Mouse (Mus musculus) B cell, adult (primary cell): ENCODE data around the gene Atp1a2. TPM values are rescaled to one million over a fixed set of nuclear protein-coding genes. Genes with fewer than 3 reads are reported as not detected.

Experiments
- total RNA-seq: library from RNA; stranded (reverse); gene quantifications from 4 replicates; pipeline ENCODE4 v1.2.4, GENCODE M21; 2023; ENCODE audit not compliant: inconsistent age

Gene Atp1a2
- total RNA-seq, result 0.10 TPM in 1 of 4 replicates, not detected in the others

DNA sequence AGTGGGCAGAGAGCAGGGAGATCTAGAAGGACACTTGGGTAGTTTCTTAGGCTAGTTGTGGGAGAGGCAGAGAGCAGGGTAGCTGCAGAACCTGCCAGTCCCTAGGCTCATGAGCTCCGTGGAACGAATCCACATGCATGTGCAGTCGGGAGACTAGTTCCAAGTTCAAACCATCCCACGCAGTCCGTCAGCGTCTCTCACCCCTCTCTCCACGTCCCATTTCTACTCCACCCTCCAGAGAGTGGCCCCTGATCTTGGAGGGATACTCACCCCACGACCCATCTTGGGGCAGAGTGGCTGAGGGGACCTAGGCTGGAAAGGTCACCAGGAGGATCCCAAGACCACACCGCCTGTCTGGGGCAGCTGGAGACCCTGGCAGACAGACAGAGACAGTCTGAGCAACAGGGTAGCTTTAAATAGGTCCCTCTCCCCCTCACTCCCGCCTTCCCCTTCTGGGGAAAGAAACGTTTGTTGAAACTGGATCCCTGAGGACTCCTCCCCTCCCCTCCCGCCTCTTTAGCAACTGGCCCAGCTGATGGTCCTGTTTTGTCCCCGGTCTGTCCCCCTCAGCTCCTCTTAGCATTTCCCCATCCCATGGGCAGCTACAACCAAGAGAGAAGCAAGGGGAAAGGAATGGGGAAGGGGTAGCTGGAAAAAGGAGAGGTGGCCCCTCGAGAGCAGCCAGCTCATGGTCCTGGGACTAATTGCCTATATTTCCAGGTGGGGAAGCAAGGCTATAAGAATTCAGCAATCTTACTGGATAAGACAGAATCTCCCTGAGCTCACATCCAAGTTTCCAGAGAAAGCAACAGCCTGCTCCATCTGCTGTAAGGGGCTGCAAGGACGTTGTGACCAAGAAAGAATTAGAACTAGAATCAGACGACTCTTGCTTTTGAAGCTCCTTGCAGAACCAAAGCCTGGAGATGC is at the start of gene Atp1a2:
Gene Atp1a2 (minus strand): TSS at position 454 of the 927 bp plus-strand sequence.

DNA sequence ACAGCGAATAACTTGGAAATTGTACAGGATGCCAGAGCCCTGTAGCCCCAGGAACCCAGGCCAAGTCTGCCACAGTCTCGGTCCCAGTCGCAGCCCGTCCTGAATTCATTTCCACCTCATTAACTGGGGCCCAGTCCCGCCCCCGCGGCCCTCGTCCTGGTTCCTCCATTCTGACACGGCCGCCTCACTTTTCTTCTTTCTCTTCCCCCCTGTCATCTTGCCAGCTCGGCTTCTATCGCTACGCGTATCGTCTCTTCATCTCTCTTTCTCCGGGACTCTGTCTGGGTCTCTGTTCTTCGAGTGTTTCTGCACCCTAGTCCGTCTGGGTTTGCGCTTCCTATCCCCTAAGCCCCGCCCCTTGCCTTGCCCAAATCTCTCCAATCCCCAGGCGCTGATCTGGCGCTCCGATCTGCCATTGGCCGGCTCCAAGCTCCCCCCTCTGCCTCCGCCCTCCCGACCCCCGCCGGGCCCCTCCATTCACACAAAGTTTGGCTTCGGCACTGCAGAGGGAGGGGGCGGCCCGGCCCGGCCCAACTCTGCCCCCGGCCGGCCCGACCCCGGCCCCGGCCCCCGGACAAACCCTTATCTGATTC is 43.0 kb upstream of the Atp1a2 start, which contains the start of gene Kcnj10:
Gene Kcnj10 (plus strand): TSS at position 482 of the 593 bp plus-strand sequence.

DNA sequence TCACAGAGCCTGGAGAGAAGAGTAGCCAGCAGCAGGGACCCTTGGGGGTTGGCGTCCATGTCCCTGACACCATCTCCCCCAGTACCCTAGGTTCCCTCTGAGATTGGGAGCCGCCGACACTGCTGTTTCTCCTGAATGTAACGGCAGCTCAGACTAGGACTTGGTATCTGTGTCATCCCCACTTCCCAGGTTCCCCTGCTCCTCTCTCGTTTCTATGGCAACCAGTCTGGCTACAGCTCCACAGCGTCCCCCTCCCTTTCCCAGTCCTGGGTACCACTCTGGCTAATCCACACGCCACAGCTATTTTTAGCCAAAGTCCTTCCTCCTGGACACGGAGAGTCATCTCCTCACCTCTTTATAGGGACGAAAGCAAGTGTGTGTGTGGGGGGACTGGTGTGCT is 31.3 kb upstream of the Atp1a2 start, which contains the start of gene Kcnj9:
Gene Kcnj9 (minus strand): TSS at position 188 of the 400 bp plus-strand sequence.

DNA sequence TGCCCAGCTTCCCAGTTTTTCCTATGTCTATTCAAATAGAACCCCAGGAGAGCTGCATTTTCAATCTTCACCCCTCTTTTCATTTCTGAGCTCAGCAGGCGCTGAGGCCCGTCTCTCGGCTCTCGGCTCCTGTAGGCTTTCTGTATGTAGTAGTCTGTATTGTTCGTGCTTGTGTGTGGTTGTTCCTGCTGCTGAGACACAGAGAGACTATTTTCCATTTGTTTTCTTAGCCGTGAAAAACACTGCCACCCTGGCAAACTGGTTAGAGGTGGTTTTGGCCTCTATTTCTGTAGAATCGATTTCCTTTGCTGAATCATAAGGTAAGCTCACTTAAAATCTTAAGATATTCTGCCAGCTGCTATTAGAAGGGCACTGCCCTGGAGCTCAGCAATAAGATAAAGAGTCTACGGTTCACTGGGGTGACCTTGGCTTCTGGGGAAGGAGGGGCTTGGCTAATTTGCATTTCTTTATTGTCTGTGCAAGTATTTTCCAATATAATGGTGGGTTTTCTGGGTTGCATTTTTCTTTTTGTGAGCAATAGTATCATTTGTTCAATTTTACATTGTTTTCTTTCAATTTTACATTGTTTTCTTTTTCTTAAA is 36.3 kb downstream of the Atp1a2 start, which contains the start of gene Igsf8:
Gene Igsf8 (plus strand): TSS at position 165 of the 602 bp plus-strand sequence.

DNA sequence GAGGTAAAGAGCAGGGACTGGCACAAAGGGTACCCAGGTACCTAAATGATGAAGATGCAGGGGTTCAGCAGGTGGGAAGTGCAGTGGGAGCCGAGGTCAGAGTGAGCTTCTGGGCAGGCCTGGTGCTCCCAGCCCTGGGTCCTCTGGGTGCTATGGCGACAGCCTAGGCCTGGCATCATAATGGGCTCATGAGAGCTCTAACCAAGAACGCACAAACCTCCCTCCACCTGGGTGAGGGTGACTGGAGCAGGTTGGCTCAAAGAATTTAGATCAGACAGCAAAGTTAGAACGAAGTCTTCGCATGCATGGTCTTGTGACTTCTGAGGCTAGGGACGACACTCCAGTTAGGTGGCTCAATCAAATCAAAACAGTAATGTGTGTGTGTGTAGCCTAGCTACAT is 39.5 kb downstream of the Atp1a2 start, which contains the start of gene Atp1a4:
Gene Atp1a4 (minus strand): TSS at position 101 of the 400 bp plus-strand sequence.

Other genes starting within 250 kb of the Atp1a2 start
- not detected in 4 replicates for gene Nhlh1, start 240.5 kb downstream of the Atp1a2 start, total RNA-seq
- 158 to 164 TPM (median 162 TPM) in 4 replicates for gene Copa, start 215.5 kb downstream of the Atp1a2 start, total RNA-seq
- gene Ncstn, start 215.3 kb downstream of the Atp1a2 start, total RNA-seq, result 89.7 to 105 TPM (median 96.5 TPM) in 4 replicates
- gene Pex19, start 171.3 kb downstream of the Atp1a2 start, total RNA-seq, result 51.9 to 59.8 TPM (median 54.8 TPM) in 4 replicates
- 110 to 119 TPM (median 111 TPM) in 4 replicates for gene Dcaf8, start 150.0 kb downstream of the Atp1a2 start, total RNA-seq
- 23.6 to 27.0 TPM (median 26.1 TPM) in 4 replicates for gene Pea15a, start 91.3 kb downstream of the Atp1a2 start, total RNA-seq
- gene Casq1, start 78.2 kb downstream of the Atp1a2 start, total RNA-seq, result not detected in 4 replicates
- gene Atp1a4, start 39.6 kb downstream of the Atp1a2 start, total RNA-seq, result not detected in 4 replicates
- 24.2 to 34.3 TPM (median 25.5 TPM) in 4 replicates for gene Igsf8, start 36.4 kb downstream of the Atp1a2 start, total RNA-seq
- 0.16 TPM in 1 of 4 replicates, not detected in the others for gene Kcnj9, start 31.3 kb upstream of the Atp1a2 start, total RNA-seq
- 0.87 to 2.0 TPM (median 1.2 TPM) in 4 replicates for gene Kcnj10, start 43.1 kb upstream of the Atp1a2 start, total RNA-seq
- gene Pigm, start 78.5 kb upstream of the Atp1a2 start, total RNA-seq, result 29.2 to 30.4 TPM (median 29.7 TPM) in 4 replicates
- gene Slamf9, start 177.3 kb upstream of the Atp1a2 start, total RNA-seq, result 0.78 to 3.9 TPM (median 2.9 TPM) in 4 replicates
- gene Igsf9, start 183.7 kb upstream of the Atp1a2 start, total RNA-seq, result 7.6 to 12.2 TPM (median 10.3 TPM) in 4 replicates
- 117 to 134 TPM (median 125 TPM) in 4 replicates for gene Tagln2, start 202.0 kb upstream of the Atp1a2 start, total RNA-seq
- 3.6 to 5.2 TPM (median 4.1 TPM) in 4 replicates for gene Cfap45, start 222.7 kb upstream of the Atp1a2 start, total RNA-seq